Mouse (Mus musculus): ENCODE data around the gene Dock2. TPM values are rescaled to one million over a fixed set of nuclear protein-coding genes. Genes with fewer than 3 reads are reported as not detected.

The Dock2 gene
- polyA plus RNA-seq, 1 experiment from 2014 or later = 0.59 TPM

DNA sequence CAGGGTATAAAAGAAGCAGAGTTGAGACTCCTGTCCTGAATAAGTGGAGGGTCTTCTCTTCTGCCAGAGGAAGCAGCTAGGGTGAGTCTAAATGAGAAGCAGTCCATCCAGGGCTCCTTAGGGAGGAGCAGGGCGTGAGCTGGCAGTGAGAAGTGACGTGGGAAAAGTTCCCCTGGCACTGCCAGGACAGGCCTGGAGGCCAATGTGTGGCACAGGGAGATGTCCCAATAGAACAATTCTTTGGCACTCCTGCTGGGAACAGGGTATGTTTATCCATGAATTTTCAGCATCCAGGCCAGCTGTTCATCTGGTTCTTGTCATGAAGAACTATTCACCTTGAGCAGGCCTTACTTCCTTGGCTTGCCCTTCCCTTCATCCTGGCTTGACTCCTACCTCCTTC, 604.9 kb downstream of the Dock2 start:
- WGBS = 86% methylated on average over 2 of the region's 2 CpGs
- no peaks in the 10 kb centered on the region; the same call in 1 of the 2 replicates for H3K27me3 ChIP-seq (replicated peaks; ENCODE audit: low read depth, poor library complexity, severe bottlenecking)
- no peaks in the 10 kb centered on the region for H3K9me3 ChIP-seq
- H3K27ac ChIP-seq (replicated peaks) = no peak overlapping the region
- no peak for DNase-seq (ENCODE audit: low spot score)
- H3K4me3 ChIP-seq = no peak overlapping the region
- no peaks in the 10 kb centered on the region for H3K36me3 ChIP-seq (replicated peaks)
- H3K4me1 ChIP-seq = peaks cover 7% of the 10 kb centered on the region

Other genes starting within 250 kb of the Dock2 start
- gene Spdl1, start 49.7 kb upstream of the Dock2 start, polyA plus RNA-seq (2016; fragmentation: Nextera tagmentation; extraction: Ambion mirVana) = 32.2 and 33.3 TPM in 2 replicates